Mouse (Mus musculus) embryonic facial prominence, embryonic 10.5 days (tissue): ENCODE results near the gene Xiap. TPM values are rescaled to one million over a fixed set of nuclear protein-coding genes. Genes with fewer than 3 reads are reported as not detected.
A peak's percentile ranks its signal among the peaks of the same experiment; 100 is the strongest.
"Not testable (repeated sequence)": the region's sequence is repeated elsewhere in the genome, so short reads cannot be mapped to it uniquely, and the experiment has no call there.

Experiments
- DNase-seq: peaks from one replicate; pipeline ENCODE4 v3.0.0-alpha.2; 2017; ENCODE audit warnings: low spot score
- H3K27ac ChIP-seq: fragments of 300-500 bp; sonication (generic); replicated peaks from 2 replicates; pipeline ENCODE4 v1.5.1; 2016; ENCODE audit warnings: mild to moderate bottlenecking
- H3K27me3 ChIP-seq: fragments of 300-500 bp; sonication (generic); replicated peaks from 2 replicates; pipeline ENCODE4 v1.6.1; 2016; ENCODE audit warnings: low read depth, mild to moderate bottlenecking; ENCODE audit not compliant: poor library complexity, severe bottlenecking
- H3K36me3 ChIP-seq: fragments of 300-500 bp; sonication (generic); replicated peaks from 2 replicates; pipeline ENCODE4 v1.6.1; 2016; ENCODE audit warnings: mild to moderate bottlenecking, moderate library complexity
- H3K4me1 ChIP-seq: fragments of 300-500 bp; sonication (generic); 2 replicates; pipeline ENCODE4 v1.6.1; 2016
- H3K4me3 ChIP-seq: fragments of 300-500 bp; sonication (generic); 2 replicates; pipeline ENCODE4 v1.5.1; 2016; ENCODE audit warnings: mild to moderate bottlenecking, moderate library complexity
- H3K9me3 ChIP-seq: fragments of 300-500 bp; sonication (generic); 2 replicates; pipeline ENCODE4 v1.6.1; 2016; ENCODE audit warnings: mild to moderate bottlenecking
- WGBS: fragments of 180-500 bp; shearing (Covaris S2); methylation state at CpG from one replicate; pipeline ENCODE4 v1.1.7; 2016; 5-methylcytosine and 5-hydroxymethylcytosine counted together
- polyA plus RNA-seq: library from polyadenylated mRNA; unstranded; fragments of >200 nt; fragmentation: Nextera tagmentation; extraction: Ambion mirVana; gene quantifications from 2 replicates; pipeline ENCODE4 v1.2.1, GENCODE M21; 2016

The Xiap gene
- 11.4 and 11.8 TPM in 2 replicates for polyA plus RNA-seq

DNA sequence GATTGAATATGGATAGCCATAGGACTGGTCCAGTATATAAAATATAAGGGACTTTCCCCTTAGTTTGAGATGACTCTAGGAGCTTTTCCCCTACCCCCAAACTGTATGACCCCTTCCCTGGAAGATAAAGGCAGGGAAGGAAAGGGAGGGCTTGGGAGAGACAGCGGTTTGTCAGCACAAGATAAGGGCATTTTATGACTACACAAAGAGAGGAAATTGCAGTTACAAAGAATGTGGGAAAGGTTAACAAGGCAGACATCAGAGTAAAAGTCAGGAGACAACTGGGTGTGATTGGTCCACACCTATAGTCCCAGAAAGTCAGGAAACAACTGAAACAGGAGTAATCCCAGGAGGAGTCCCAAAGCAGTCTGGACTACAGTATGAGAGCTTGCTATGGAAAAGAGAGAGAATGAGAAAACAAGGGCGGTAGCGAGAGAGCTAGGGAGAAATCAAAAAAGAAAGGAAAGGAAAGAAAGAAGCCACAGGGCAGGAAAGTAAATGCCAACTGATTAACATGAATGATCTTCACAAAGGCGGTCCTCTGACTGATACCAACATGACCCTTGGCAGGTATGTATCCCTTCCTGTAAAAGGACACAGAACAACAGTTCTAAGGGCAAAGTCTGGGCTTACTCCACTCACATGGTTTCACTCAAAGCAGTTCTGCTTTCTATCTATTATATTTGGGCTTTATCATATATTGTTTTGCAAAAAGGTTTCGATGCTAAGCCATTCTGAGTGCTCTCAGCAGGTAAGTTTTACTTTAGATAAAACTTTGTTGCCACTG is at the start of gene Xiap:
Gene Xiap (plus strand): TSS at position 398 of the 787 bp plus-strand sequence.
- WGBS, result 83% methylated on average over 5 of the region's 5 CpGs
- H3K4me3 ChIP-seq, result no peak within 1 kb of the TSS
- no peaks in the 10 kb centered on the region for H3K27me3 ChIP-seq
- H3K4me1 ChIP-seq, result no peaks in the 10 kb centered on the region
- no peak for DNase-seq
- H3K9me3 ChIP-seq, result no peaks in the 10 kb centered on the region
- H3K36me3 ChIP-seq, result no peaks in the 10 kb centered on the region
- no peak within 1 kb of the TSS for H3K27ac ChIP-seq

GRCm38 (mm10) chrX:42012677-42013208 is 46.7 kb upstream of the Xiap start:
- no peak overlapping the region for H3K27ac ChIP-seq
- WGBS, result 84% methylated on average over 2 of the region's 2 CpGs
- H3K4me3 ChIP-seq, result no peak overlapping the region
- no peaks in the 10 kb centered on the region for H3K27me3 ChIP-seq
- H3K4me1 ChIP-seq, result no peaks in the 10 kb centered on the region
- no peaks in the 10 kb centered on the region for H3K36me3 ChIP-seq
- DNase-seq, result no peak
- no peaks in the 10 kb centered on the region for H3K9me3 ChIP-seq

DNA sequence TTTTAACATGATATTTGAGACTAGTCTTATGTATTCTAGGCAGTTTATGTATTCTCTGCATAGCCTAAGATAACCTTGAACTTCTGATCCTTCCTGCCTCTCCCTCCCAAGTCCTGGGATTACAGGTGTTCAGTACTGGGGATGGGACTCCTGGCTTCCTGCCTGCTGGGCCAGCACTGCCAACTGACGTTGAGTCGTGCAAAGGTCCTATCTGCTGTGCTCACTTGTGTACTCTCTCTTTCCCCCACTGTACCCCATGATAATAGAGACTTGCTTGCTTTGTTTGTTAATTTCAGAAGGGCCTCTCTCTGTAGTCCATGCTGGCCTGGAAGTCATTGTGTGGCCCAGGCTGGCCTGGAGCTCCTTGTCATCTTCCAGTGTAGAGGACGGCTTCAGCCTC is 45.7 kb upstream of the Xiap start:
- Histone ChIP-seq H3K4me1 (no peaks in the 10 kb centered on the region), H3K27me3 (no peaks in the 10 kb centered on the region), H3K27ac (no peak overlapping the region), H3K4me3 (no peak overlapping the region), H3K9me3 (no peaks in the 10 kb centered on the region), H3K36me3 (no peaks in the 10 kb centered on the region)
- WGBS, result 83% methylated on average over 3 of the region's 3 CpGs
- DNase-seq, result no peak

- DNase-seq, result no peak
- 94% methylated on average over 3 of the region's 3 CpGs for WGBS
- Histone ChIP-seq H3K9me3 (no peaks in the 10 kb centered on the region), H3K4me1 (no peaks in the 10 kb centered on the region), H3K36me3 (no peaks in the 10 kb centered on the region), H3K27me3 (no peaks in the 10 kb centered on the region), H3K27ac (no peak overlapping the region), H3K4me3 (no peak overlapping the region)
Observed at GRCm38 (mm10) chrX:42014502-42014901, 45.0 kb upstream of the Xiap start.

DNA sequence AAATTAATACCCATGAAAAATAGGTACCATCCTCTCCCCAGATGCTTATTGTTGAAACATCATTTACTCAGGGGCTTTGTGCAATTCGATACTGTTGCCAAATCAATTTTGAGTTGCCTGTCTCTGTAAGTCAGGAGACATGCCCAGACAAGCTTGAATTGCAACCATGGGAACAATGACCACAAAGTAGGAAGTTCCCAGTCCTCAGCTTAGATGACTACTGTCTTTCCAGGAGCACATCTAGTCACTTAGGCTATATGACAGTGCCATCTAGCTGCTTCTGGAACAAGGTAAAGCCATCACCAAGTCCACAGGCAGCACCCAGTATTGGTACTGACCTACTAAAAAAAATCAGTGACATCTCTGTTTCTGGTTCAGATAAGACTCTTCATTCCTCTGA is 41.4 kb upstream of the Xiap start:
- H3K9me3 ChIP-seq, result no peaks in the 10 kb centered on the region
- H3K36me3 ChIP-seq, result no peaks in the 10 kb centered on the region
- H3K27me3 ChIP-seq, result no peaks in the 10 kb centered on the region
- no peaks in the 10 kb centered on the region for H3K4me1 ChIP-seq
- no peak overlapping the region for H3K27ac ChIP-seq
- 67% methylated on average over 1 of the region's 1 CpGs for WGBS
- H3K4me3 ChIP-seq, result no peak overlapping the region
- DNase-seq, result no peak

- Histone ChIP-seq H3K9me3 (no peaks in the 10 kb centered on the region), H3K27ac (no peak overlapping the region), H3K27me3 (no peaks in the 10 kb centered on the region), H3K36me3 (no peaks in the 10 kb centered on the region), H3K4me3 (no peak overlapping the region), H3K4me1 (no peaks in the 10 kb centered on the region)
- DNase-seq, result no peak
- 84% methylated on average over 2 of the region's 2 CpGs for WGBS
Observed at GRCm38 (mm10) chrX:42019441-42019840, 40.0 kb upstream of the Xiap start.

GRCm38 (mm10) chrX:42025802-42026440 is 33.6 kb upstream of the Xiap start:
- H3K27me3 ChIP-seq, H3K4me3 ChIP-seq, H3K9me3 ChIP-seq, DNase-seq, H3K4me1 ChIP-seq, H3K36me3 ChIP-seq, H3K27ac ChIP-seq: not testable (repeated sequence)
- WGBS, result 95% methylated on average over 2 of the region's 3 CpGs

DNA sequence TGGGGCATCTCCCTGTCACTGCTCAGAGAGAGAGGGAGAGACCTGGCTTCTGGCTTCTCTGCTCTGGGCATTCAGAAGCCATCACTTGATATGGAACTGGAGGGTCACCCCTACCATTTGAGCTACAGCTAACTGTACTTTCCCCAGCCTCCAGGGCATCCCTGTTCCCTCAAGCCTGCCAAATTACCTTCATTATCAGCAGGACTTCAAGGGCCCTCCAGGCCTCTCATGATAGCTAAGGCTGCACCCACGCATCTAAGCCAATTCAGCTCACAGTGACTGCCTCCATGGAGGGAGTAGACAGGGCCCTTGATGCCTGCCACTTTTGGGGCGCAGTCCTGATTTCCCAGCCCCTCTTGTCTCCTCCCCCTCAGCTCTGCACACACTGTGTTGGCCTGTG is 32.5 kb upstream of the Xiap start:
- H3K9me3 ChIP-seq, H3K4me3 ChIP-seq, H3K4me1 ChIP-seq, H3K27me3 ChIP-seq, H3K36me3 ChIP-seq, DNase-seq, H3K27ac ChIP-seq: not testable (repeated sequence)
- WGBS, result 77% methylated on average over 2 of the region's 2 CpGs

DNA sequence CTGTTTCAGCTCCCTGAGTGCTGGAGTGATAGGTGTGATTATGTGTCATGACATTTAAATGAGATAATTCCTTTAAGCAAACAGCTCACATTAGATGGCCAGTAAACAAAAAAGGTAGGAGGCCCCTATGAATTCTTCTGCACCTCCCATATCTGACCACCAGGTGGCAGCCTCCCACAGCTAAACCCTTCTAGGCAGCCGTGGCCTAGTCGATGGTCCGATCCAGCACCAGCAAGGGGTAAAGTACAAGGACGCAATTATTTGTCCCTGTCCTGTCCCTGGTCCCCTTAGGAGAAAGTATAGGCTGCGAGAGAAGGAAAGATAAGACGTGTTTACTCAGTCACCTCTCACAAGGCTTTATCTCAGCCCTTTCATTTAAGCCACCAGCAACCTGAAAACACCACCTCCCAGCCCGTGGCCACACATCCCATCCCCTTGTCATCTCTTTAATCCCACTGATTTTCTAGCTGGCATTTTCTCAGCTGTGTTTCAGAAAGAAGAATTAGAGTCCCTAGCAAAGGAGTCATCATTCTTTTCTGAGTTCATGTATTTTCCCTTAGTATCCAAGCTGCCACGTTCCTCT is 26.3 kb upstream of the Xiap start:
- Histone ChIP-seq H3K4me1 (no peaks in the 10 kb centered on the region), H3K36me3 (no peaks in the 10 kb centered on the region), H3K9me3 (no peaks in the 10 kb centered on the region), H3K27me3 (no peaks in the 10 kb centered on the region), H3K27ac (no peak overlapping the region; the same call in 1 of the 2 replicates), H3K4me3 (no peak overlapping the region)
- WGBS, result 43% methylated on average over 8 of the region's 8 CpGs
- DNase-seq, result peak; percentile 71

- H3K27me3 ChIP-seq, result no peaks in the 10 kb centered on the region
- WGBS, result 74% methylated on average over 7 of the region's 7 CpGs
- no peak for DNase-seq
Observed at GRCm38 (mm10) chrX:42033911-42034310, 25.6 kb upstream of the Xiap start.

DNA sequence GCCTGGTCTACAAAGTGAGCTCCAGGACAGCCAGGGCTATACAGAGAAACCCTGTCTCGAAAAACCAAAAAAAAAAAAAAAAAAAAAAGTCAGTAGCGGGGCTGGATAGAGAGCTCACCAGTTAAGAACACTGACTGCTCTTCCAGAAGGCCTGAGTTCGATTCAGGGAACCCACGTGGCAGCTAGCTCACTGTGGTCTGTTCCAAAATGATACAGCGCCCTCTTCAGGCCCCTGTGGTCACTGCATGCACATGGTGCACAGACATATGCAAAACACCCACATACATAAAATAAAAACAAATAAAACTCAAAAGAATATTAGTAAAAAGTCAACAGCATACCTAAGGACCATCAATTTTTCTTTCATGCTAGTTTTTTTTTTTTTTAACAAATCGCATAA is 20.0 kb upstream of the Xiap start:
- no peak for DNase-seq
- Histone ChIP-seq H3K36me3 (no peaks in the 10 kb centered on the region), H3K9me3 (no peaks in the 10 kb centered on the region), H3K27me3 (no peaks in the 10 kb centered on the region), H3K4me3 (no peak overlapping the region), H3K27ac (no peak overlapping the region), H3K4me1 (no peaks in the 10 kb centered on the region)
- WGBS, result 78% methylated on average over 5 of the region's 6 CpGs

More at GRCm38 (mm10) chrX:42033911-42034310, 25.6 kb upstream of the Xiap start:
- Histone ChIP-seq H3K9me3 (no peaks in the 10 kb centered on the region), H3K27ac (no peak overlapping the region), H3K4me3 (no peak overlapping the region), H3K4me1 (no peaks in the 10 kb centered on the region), H3K36me3 (no peaks in the 10 kb centered on the region)

- H3K4me3 ChIP-seq, result no peak overlapping the region
- DNase-seq, result no peak
- no peak overlapping the region for H3K27ac ChIP-seq
- H3K9me3 ChIP-seq, result no peaks in the 10 kb centered on the region
- no peaks in the 10 kb centered on the region for H3K27me3 ChIP-seq
- no peaks in the 10 kb centered on the region for H3K36me3 ChIP-seq
- WGBS, result 85% methylated on average over 7 of the region's 7 CpGs
- H3K4me1 ChIP-seq, result no peaks in the 10 kb centered on the region
Observed at GRCm38 (mm10) chrX:42044935-42045334, 14.5 kb upstream of the Xiap start.
